Mouse (Mus musculus): Measurements from ENCODE around the gene Ooep.

DNA sequence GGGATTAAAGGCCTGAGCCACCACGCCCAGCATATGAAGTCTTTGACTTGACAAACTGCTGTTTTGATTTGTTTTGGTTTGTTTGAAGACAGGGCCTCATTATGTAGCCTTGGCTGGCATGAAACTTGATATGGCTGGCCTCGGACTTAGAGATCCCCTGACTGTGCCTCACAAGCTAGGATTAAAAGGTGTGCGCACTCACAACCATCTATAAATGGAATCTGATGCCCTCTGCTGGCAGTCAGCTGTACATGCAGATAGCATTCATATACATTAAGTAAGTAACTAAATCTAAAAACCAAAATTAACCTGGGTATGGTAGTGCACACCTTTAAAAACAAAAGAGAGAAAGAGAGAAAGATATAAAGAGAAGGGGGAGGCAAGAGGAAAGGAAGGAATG, 7.4 kb upstream of the Ooep start:
- 0 out of 2 replicates have a peak, but pooled peaks have one; percentile 20 for TF ChIP-seq CTCF (IDR thresholded peaks at IDR 0.05; ENCODE audit: control insufficient read depth, insufficient read depth, low read length)
- no peak for TF ChIP-seq POLR2A (IDR thresholded peaks at IDR 0.05; ENCODE audit: borderline replicate concordance, control insufficient read depth, low read depth, low read length)

All from bone marrow, adult 2 months (tissue).